Mouse (Mus musculus) liver, adult 2 months (tissue): Measurements from ENCODE around the gene Gm9046.

Experiments
- CTCF ChIP-seq: fragments of 200-500 bp; IDR thresholded peaks from 2 replicates; pipeline ENCODE4 v1.5.1; 2011; ENCODE audit warnings: low read depth, low read length, control low read depth
- POLR2A ChIP-seq: fragments of 200-500 bp; IDR thresholded peaks from 2 replicates; pipeline ENCODE4 v1.6.1; 2011; ENCODE audit warnings: low read length, control low read depth; ENCODE audit not compliant: insufficient read depth; ENCODE audit errors: extremely low read depth

DNA sequence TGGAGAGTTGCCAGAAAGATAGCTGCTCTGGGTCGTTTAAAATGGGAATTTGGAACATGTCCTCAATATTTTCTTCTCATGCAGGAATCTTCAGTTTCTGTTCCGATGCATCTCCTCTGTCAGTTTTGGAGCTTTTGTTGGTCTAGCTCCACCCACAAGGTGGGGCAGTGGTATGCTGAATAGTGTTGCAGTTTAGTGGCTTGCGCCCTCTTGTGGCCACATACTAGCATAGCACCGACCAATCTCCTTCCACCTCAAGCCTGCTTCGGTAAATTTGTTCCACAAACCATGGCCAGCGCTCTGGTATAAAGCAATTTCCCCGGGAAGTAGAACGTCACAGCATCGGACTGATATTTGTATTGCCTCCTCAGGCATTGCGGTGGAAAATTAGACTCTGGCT lies 27.4 kb upstream of the Gm9046 start:
- TF ChIP-seq POLR2A (no peak), CTCF (peak; percentile 88)
